Mouse (Mus musculus) cerebellum, adult 9-11 months (tissue): ENCODE results near the gene Pdcd10.

Source experiments
- DNase-seq: peaks from one replicate; pipeline ENCODE4 v3.0.0; 2022

The Pdcd10 gene

GRCm38 (mm10) chr3:75468154-75468553, 88.5 kb downstream of the Pdcd10 start:
- DNase-seq, result no peak
